Mouse (Mus musculus): ENCODE results near the gene Ccz1.

DNA sequence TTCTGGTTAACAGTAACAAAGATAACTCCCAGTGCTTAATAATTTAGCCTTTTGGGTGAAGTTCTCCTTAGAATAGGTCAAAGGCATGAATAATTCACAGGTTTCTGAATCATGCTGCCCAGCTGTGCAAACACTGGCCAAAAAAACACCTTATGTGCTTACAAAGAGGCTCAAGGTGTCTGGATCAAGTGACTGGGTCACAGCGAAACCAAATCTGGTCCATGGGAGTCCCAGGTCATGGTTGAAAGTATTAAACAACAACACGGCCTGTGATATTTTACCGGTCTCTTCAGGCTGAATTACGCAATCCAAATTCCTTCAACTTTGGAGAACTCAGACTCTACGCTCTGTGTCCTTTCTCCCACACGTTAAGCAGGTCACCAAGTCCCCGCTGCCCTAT, 17.8 kb upstream of the Ccz1 start:
- no peak for TF ChIP-seq CTCF (IDR thresholded peaks at IDR 0.05; ENCODE audit: control insufficient read depth, insufficient read depth, low read length)
- TF ChIP-seq POLR2A (IDR thresholded peaks at IDR 0.05; ENCODE audit: borderline replicate concordance, control insufficient read depth, low read depth, low read length) = no peak
